Mouse (Mus musculus): ENCODE measurements around the gene Cct8.
A peak's percentile ranks its signal among the peaks of the same experiment; 100 is the strongest.
"Not testable (repeated sequence)": the region's sequence is repeated elsewhere in the genome, so short reads cannot be mapped to it uniquely, and the experiment has no call there.

The Cct8 gene

DNA sequence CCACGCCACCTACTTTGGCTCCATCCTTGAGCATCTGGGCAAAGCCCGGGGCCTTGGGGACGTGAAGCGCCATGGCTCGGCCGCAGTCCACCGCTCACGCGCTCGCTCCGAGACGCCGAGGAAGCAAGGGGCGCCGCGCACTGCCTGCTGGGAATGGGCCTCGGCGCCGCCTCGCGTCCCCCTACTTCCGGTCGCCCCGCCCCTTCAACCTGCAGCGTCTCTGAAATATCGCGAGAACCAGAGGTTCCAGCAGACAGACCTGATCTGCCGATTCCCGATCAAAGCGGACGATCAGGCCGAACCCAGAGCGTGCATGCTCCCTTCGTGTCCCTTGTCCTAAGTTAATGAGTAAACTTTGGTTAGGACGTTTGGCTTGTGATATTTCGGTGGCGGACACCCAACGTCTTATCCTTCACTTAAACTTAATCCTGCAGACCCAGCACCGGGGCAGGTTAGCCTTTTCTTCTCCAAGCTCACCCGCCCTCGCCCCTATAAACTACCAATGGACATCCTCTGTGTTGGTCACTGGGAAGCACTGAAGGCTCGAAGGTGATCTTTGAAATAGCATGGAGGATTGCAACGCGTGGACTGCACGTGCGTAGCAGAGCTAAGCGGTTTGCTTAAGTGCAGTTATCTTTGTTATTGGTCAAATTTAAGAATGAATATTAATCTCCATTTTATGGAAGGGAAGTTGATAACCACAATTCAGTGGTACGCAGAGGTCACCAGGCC lies at the start of gene Cct8:
Gene Cct8, minus strand, starts transcription at position 158 of the 732 bp plus-strand sequence.
- DNase-seq (ENCODE audit: low read depth, low spot score): peak; percentile 98

DNA sequence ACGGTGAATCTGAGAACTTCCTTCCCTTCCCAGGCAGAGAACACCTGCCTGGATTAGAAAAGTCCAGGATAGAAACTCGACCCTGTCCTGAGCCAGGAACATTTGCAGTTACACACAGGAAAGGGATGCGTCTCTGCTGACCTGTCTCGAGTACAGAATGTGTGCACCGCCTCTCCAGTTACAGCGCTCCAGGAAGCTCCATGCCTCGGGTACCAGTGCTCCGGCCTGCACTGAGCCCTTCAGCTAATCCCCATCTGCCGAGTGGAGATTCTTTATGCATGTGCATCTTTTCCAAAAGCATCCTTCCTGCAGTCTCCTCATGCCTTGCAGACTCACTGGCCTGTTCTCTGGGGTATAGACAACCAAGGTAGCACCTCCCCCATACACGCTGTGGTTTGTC lies 33.1 kb upstream of the Cct8 start:
- DNase-seq (ENCODE audit: low read depth, low spot score): no peak

DNA sequence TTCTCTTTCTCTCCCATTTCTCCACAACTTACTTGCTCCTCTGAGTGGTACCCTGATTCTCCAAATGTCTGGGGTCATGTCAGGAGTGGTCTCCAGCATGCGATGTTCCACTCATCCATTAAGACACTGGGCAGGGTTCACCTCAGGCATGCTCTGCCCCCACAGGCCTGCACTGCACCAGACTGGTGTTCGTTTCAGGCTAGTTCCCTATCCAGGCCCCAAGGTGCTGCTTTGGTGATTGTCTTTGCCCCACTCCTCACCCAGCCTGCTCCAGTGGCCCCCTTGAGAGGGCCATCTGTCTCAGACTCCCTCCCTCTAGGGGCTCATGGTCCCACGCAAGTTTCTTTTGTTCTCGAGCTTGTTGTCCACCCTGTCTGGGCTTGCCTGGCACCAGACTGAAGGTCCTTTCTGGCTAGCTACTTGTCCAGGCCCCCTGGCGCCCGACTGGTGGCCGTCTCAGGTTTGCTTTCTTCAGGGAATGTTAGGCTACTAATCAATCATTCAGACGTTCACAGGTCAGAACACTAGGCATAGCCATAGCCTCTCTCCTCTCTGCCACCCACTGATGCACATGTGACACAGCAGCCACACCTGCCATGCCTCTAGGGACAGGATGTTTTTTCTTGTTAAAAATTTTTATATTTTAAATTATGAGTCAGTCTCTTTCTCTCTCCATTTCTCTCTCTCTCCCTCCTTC lies 32.0 kb upstream of the Cct8 start:
- no peak for DNase-seq (ENCODE audit: low read depth, low spot score)

DNA sequence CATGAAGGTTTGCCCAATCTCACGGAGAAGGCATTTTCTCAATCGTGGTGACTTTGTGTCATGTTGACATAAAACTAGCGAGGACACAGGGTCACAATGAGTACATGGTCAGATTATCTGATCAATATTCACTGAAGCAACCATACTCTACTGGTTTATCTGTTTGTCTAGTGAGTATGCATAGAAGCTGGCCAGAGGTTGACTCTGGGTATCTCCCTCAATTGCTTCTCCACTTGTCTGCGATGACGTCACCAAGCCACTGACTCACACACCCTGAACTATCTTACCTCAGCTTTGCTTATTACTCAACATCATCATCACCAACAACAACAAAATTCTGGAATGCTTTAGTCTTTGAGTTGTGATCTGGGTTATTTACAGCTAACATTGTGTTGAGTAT lies 28.6 kb upstream of the Cct8 start:
- DNase-seq (ENCODE audit: low read depth, low spot score): no peak

DNA sequence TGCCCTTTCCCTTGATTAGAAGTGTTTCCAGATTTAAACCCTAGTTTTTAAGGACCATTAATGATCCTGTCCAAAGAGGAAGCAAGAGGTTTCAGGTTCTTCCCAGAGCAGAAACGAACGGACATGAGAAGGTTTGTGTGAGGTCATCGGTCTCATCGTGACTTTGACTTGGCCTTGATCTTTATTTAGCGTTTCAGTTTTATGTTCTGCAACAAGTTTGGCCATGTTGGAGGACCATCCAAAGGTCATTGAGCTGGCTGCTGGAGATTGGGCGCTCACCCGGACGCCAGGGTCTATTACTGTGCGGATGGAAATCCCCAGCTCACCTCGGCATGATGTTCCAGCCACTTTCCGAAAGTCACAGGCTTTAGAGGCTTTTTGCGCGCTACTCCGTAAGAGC lies 16.7 kb upstream of the Cct8 start:
- DNase-seq (ENCODE audit: low read depth, low spot score): no peak

DNA sequence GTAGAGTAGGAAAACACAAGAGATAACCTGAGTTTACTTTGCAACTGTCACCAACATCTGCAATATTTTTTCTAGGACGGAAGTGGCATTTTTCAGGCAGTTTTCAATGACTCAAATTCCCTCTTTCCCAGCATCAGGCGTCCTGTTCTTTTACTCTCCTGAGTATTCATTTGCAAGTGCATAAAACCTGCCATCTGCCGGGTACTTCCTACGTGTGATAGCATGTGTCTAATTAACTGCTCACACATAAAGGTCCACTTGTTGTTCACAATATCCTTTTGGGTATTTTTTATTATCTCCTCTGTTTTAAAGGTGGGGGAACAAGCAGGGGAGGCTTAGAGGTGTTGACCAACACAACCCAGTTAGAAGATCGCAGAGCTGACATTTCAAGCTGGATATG lies 16.0 kb upstream of the Cct8 start:
- DNase-seq (ENCODE audit: low read depth, low spot score): no peak

DNA sequence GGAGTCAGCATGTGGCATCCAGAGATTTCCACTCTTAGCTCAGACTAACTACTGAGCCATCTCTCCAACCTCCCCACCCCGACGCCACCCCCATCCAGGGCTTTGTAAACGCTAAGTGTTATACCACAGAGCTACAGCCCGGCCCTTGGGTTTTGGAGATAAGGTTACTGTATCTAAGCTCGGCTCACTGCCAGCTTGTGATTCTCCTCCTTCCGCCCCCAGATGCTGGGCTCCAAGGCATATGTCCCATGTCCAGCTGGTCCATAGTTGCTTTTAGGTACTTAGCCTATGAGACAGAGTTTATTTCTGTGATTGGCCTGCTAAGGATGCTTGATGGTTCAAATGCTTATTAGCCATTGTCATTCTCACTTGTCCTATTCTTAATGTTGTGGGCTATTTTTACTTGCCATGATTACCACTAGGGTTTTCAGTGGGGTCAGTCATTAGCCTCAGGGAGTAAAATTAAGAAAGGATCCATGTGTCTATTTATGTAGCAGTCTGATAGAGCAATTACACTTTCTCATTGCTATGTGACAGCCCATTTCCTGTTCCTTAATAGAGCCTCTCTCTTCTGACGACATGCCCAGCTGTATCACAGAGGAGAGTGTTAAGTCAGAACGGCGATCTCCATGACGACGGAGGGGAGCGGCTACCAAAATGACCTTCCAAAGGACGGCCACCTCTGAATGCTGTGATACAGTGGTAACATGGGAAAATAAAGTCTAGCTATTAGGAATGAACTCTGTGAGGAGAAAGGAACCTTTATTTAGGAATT lies 5.8 kb upstream of the Cct8 start:
- DNase-seq (ENCODE audit: low read depth, low spot score): no peak

DNA sequence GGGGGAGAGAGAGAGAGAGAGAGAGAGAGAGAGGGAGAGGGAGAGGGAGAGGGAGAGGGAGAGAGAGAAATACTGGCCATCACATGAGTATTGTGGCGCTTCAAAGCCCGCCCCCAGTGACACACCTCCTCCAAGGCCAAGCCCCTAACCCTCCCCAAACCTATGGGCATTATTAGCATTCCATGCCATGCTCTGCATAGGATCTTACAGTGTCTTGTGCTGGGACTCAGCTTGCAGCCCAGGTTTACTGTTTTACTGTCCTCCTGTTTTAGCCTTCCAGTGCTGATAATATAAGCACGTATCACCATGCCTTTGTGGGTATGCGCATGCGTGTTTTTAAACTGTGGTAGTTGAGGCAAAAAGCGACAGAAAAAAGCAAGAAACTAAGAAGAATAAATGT lies 3.9 kb upstream of the Cct8 start:
- DNase-seq (ENCODE audit: low read depth, low spot score): no peak

DNA sequence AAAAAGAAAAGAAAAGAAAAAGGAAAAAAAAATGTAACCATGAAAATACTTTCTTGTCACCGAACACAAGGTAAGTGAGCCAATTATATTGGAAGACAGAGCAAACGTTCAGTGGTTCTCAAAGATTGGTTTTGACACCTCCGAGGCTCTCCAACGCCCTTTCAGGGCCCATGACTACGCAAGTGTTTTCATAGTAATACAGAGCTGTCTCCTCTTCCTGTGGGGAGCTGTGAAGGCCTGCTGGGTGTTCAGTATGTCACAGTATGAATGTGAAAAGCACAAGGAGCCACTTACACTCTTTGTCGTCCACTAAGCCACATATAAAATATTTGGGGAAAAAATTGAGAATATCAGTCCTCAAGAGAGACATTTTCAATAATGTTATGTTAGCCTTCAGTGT lies 1.5 kb upstream of the Cct8 start:
- DNase-seq (ENCODE audit: low read depth, low spot score): no peak

DNA sequence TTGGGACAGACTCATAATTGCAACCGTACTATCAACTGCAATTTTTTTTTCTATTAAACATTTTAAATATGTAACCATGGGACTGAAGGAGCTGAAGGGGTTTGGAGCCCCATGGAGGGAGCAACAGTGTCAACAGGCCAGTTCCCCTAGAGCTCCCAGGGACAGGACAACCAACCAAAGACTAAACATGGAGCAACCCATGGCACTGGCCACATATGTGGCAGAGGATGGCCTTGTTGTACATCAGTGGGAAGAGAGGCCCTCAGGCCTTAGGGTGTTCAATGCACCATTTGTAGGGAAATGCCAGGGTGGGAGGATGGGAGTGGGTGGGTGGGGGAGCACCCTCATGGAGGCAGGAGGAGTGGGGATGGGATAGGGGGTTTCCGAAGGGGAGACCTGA lies 1.1 kb upstream of the Cct8 start:
- no peak for DNase-seq (ENCODE audit: low read depth, low spot score)

DNA sequence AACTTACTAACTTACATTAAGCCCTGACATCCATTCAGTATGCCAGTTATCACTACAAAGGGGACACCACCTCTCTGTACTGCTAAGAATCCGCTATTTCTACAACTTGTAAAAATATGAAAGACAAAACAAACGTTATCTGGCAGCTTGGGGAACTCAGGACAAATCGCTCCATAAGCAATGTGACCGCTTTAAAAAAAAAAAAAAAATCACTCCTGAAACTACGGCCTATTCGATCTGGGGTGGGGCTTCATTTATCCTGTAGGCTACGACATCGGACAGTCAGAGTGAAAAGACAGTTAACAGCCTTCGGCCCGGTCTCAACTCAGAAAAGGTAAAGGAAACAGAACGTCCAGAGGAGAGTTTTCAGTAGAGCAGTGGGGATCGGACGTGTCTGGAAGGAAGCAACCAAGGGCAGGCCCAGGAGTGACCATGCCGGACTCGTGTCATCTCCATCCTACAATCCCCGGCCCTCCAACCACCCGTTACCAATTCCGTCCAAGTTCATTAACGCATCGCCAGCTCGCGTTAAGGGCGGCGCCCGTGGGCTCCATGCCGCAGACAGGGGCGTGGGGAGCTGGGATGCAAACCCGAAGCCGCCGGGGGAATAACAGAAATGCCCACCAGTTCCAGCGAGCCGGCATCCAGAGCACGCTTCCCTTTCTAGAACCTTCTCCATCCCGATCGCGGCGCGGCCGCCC lies 568 bp downstream of the Cct8 start:
- no peak for DNase-seq (ENCODE audit: low read depth, low spot score)

DNA sequence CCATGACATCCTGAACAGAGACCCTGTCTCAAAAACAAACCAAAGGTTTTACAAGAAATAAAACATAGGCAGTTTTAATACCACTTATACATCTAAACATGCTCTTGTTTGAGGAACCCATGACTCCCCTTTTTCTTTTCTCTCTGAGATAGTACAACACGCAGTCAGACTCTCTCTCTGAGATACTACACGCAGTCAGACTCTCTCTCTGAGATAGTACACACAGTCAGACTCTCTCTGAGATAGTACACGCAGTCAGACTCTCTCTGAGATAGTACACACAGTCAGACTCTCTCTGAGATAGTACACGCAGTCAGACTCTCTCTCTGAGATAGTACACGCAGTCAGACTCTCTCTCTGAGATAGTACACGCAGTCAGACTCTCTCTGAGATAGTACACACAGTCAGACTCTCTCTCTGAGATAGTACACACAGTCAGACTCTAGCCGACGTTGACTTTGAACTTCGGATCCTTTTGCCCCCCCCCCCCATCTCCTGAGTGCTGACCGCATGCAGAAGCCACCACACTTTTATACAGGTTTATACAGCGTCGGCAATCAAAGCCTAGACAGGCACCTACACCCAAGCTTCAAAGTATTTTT lies 3.4 kb downstream of the Cct8 start:
- DNase-seq (ENCODE audit: low read depth, low spot score): not testable (repeated sequence)

DNA sequence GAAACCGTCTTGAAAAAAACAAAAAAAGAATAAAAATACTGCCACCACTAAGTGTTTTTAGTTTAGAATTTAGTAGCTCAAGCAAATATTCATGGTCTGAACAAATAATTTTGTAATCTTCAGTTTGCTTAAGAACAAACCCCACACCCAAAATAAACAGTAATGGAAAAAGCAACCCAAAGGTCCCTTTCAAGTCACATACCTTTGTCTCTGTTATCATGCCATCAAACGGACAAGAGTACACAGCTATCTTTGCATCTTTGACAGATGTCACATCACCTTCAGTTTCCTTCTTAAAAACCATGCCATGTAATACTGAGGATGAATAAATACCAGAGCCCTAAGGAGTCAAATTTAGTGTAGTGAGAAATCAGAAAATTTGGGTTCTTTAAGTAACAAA lies 7.1 kb downstream of the Cct8 start:
- no peak for DNase-seq (ENCODE audit: low read depth, low spot score)

DNA sequence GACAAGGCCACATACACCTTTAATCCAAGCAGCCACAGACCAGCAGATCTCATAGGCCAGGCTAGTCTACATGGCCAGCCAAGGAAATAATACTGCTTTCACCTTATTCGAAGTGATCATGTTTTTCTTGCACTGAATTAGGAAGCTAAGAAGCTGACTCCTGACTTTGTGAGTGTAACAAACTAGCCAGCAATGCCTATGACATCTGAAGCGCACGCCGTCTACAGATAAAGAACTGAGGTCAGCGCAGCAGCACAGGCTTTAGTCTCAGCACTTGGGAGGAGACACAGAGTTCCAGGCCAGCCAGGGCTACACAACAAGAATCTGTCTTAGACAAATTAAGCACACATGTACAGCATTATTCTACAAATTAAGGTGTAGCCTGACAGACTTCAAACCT lies 8.9 kb downstream of the Cct8 start:
- no peak for DNase-seq (ENCODE audit: low read depth, low spot score)

DNA sequence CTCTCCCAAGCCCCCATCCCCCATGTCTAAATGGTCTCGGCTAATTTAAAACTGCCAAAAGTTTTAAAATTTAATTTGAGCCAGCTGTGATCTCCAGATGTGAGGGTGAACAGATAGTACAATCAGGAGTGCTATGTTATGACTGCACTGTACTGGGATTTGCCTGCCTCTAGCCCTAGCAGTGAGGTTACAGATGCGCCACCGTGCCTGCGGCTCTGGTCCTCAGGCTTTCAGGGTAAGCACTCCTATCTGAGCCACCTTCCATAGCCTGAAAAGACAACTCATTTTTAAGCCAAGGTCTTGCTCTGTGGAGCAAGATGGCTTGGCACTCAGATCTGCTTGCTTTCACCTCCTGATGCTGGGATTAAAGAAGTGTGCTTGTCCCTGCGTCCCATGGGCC lies 11.3 kb downstream of the Cct8 start:
- no peak for DNase-seq (ENCODE audit: low read depth, low spot score)

DNA sequence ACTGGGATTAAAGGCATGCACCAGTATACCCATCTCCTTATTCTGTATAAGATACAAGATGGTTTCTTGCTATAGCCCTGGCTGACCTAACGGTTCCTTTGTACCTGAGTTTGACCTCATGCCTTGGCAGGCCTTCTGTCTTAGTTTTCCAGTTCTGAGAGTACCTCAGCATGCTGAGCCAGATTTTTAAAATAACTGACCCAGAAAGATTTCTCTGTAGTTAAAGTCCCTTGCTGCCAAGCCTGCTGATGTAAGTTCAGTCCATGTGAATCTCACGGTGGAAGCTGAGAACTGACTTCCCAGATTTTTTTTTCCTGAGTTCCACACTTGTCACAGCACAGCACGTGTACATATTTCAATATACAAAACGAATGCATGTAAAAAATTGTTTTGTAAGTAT lies 25.1 kb downstream of the Cct8 start:
- no peak for DNase-seq (ENCODE audit: low read depth, low spot score)

DNA sequence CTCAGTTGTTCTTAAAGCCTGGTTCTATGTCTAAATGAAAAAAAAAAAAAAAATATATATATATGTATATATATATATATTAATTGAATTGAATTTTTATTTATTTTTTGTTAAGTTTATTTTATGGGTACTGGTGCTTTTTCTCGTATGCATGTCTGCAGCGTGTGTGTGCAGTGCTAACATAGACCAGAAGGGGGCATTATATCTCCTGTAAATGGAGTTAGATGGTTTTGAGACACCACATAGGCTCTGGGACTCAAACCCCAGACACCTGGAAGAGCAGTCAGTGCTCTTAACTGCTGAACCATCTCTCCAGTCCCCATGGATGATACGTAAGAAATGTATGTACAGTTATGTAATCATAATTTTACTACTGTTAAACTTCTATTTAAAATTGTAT lies 36.9 kb downstream of the Cct8 start:
- peak; percentile 17 for DNase-seq (ENCODE audit: low read depth, low spot score)

DNA sequence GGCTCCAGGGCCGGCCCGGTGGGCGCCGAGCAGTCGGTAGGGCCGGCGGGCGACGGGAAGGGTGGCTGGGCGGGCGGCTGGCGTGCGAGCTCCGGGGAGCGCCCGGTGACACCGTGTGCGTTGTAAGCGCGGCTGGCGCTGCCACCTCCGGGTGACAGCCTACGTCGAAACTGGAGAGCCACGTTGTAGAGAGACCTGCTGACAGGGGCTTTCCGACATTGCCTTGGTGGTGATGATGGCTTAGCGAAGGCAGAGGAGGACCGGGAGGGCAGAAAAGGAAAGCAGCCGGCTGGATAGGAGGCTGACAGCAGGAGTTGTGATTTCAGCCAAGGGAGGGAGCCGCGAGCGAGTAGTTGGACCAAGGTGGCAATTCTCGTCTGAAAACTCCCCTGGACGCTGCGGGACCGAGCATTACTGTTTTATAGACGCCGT lies 40.5 kb downstream of the Cct8 start:
- DNase-seq (ENCODE audit: low read depth, low spot score): peak; percentile 78

DNA sequence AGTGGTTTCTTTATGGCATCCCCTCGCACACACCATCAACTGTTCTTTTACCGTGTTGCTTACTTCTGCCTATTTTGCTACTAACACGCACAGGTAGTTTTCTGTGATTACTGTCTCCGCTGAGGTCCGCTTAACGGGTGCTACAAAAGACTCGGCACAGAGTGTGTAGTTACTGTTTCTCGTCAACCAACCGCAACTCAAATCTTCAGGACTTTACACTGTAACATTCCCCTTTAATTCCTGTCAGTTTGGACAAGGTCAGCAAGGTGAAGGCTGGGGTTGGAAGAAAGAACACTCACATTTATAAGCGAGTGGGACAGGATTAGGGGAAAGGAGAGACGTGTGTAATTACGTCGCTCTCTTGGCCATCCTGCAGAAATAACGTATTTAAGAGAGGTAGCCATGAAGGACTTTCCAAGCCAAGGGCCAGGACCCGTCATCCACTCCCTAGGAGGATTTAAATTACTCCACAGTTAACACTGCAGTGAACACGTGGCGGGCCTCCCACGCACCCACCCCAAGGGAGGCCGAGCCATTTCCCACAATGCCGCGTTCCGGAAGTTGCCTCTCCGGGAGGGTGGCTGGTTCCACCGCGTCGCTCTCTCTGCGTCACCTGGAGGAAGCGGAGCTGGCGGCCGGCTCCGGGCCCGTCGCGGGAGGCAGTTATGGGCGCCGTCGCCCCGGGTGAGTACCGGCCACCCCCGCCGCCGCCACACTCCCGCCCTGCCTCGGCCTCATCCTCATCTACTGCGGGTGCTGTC lies 41.1 kb downstream of the Cct8 start, which contains the start of gene Usp16:
Gene Usp16, plus strand, starts transcription at position 285 of the 761 bp plus-strand sequence.
- DNase-seq (ENCODE audit: low read depth, low spot score): peak; percentile 94

DNA sequence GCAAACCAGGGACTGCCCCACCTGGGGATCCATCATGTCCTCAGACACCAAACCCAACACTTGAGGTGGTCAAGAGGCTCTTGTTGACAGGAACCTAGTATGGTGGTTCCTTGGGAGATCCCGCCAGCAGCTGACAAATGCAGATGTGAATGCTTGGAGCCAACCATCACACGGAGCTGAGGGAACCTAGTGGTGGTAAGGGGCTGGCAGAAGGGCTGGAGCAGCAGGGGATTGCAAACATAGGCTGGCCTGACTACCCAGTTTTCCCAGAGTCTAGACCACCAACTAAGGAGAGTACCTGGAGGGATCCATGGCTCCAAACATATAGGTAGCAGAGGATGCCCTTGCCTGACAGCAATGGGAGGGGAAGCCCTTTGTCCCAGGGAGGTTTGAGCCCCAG lies 42.4 kb downstream of the Cct8 start:
- DNase-seq (ENCODE audit: low read depth, low spot score): no peak

DNA sequence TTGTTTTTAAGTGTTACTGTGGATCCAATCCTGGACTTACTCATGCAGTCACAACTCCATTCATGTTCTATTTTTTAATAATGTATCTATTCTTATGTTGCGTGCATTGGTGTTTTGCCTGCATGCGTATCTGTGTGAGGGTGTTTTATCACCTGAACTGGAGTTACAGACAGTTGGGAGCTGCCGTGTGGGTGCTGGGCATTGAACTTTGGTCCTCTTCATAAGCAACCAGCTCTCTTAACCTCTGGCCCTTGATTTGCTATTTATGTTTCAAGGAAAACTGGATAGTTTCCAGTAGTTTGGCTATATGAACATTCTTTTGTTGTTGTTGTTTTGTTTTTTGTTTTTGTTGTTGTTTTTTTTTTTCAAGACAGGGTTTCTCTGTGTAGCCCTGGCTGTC lies 50.1 kb downstream of the Cct8 start:
- DNase-seq (ENCODE audit: low read depth, low spot score): no peak
